Mouse (Mus musculus) large intestine, adult 2 months (tissue): ENCODE measurements around the gene Slc7a7. TPM values are rescaled to one million over a fixed set of nuclear protein-coding genes. Genes with fewer than 3 reads are reported as not detected.
"Not testable (repeated sequence)": the region's sequence is repeated elsewhere in the genome, so short reads cannot be mapped to it uniquely, and the experiment has no call there.

Source experiments
- DNase-seq: peaks from one replicate; pipeline ENCODE4 v3.0.0-alpha.2; 2012; ENCODE audit warnings: low read depth, low spot score
- WGBS: fragments of 180-500 bp; shearing (Covaris S2); methylation state at CpG from one replicate; pipeline ENCODE4 v1.1.7; 2018; 5-methylcytosine and 5-hydroxymethylcytosine counted together
- polyA plus RNA-seq: library from polyadenylated mRNA; depleted of rRNA; stranded (reverse); fragments of >200 nt; gene quantifications from 2 replicates; pipeline ENCODE4 v1.2.3, GENCODE M21; 2012

The Slc7a7 gene
- polyA plus RNA-seq, 1 experiment: 211 TPM

GRCm38 (mm10) chr14:54384396-54384795 lies 33.2 kb downstream of the Slc7a7 start:
- WGBS: 89% methylated on average over 8 of the region's 8 CpGs
- DNase-seq: no peak

GRCm38 (mm10) chr14:54383355-54383771 lies 34.2 kb downstream of the Slc7a7 start:
- DNase-seq: no peak
- 15% methylated on average over 4 of the region's 4 CpGs for WGBS

- WGBS: 61% methylated on average over 9 of the region's 9 CpGs
- DNase-seq: no peak
Measured at GRCm38 (mm10) chr14:54382641-54383040, 34.9 kb downstream of the Slc7a7 start.

GRCm38 (mm10) chr14:54381816-54382215 lies 35.8 kb downstream of the Slc7a7 start:
- 35% methylated on average over 10 of the region's 10 CpGs for WGBS
- no peak for DNase-seq

- DNase-seq: no peak
- 83% methylated on average over 4 of the region's 4 CpGs for WGBS
Measured at GRCm38 (mm10) chr14:54380616-54381015, 37.0 kb downstream of the Slc7a7 start.

GRCm38 (mm10) chr14:54379571-54379970 lies 38.0 kb downstream of the Slc7a7 start:
- WGBS: 19% methylated on average over 13 of the region's 13 CpGs
- no peak for DNase-seq

GRCm38 (mm10) chr14:54377166-54377565 lies 40.4 kb downstream of the Slc7a7 start:
- 79% methylated on average over 6 of the region's 6 CpGs for WGBS
- DNase-seq: no peak

GRCm38 (mm10) chr14:54375916-54376315 lies 41.7 kb downstream of the Slc7a7 start:
- no peak for DNase-seq
- WGBS: 51% methylated on average over 3 of the region's 3 CpGs

- peak; percentile 40 for DNase-seq
- WGBS: 43% methylated on average over 9 of the region's 9 CpGs
Measured at GRCm38 (mm10) chr14:54372923-54373322, 44.7 kb downstream of the Slc7a7 start.

GRCm38 (mm10) chr14:54371460-54371859 lies 46.1 kb downstream of the Slc7a7 start:
- WGBS: 97% methylated on average over 10 of the region's 10 CpGs
- DNase-seq: no peak

- 95% methylated on average over 6 of the region's 6 CpGs for WGBS
- DNase-seq: no peak
Measured at GRCm38 (mm10) chr14:54370595-54370994, 47.0 kb downstream of the Slc7a7 start.

GRCm38 (mm10) chr14:54369372-54369771 lies 48.2 kb downstream of the Slc7a7 start:
- no peak for DNase-seq

GRCm38 (mm10) chr14:54367429-54368060 lies 50.0 kb downstream of the Slc7a7 start:
- 80% methylated on average over 18 of the region's 18 CpGs for WGBS
- DNase-seq: no peak

More at GRCm38 (mm10) chr14:54369372-54369771, 48.2 kb downstream of the Slc7a7 start:
- 89% methylated on average over 3 of the region's 3 CpGs for WGBS

- no peak for DNase-seq
- 78% methylated on average over 10 of the region's 10 CpGs for WGBS
Measured at GRCm38 (mm10) chr14:54366581-54366980, 51.0 kb downstream of the Slc7a7 start.

- WGBS: 17% methylated on average over 5 of the region's 5 CpGs
- no peak for DNase-seq
Measured at GRCm38 (mm10) chr14:54365026-54365645, 52.4 kb downstream of the Slc7a7 start.

- 93% methylated on average over 8 of the region's 8 CpGs for WGBS
- no peak for DNase-seq
Measured at GRCm38 (mm10) chr14:54363156-54363555, 54.4 kb downstream of the Slc7a7 start.

- DNase-seq: peak; percentile 78
- WGBS: under 1% methylated on average over 48 of the region's 48 CpGs
Measured at GRCm38 (mm10) chr14:54360577-54361340, 56.8 kb downstream of the Slc7a7 start, which contains the start of gene Oxa1l. Gene Oxa1l (plus strand): TSS chr14:54360834.

GRCm38 (mm10) chr14:54354406-54354805 lies 63.2 kb downstream of the Slc7a7 start:
- WGBS: 52% methylated on average over 1 of the region's 1 CpGs
- no peak for DNase-seq

- DNase-seq: no peak
- 53% methylated on average over 8 of the region's 8 CpGs for WGBS
Measured at GRCm38 (mm10) chr14:54352314-54352713, 65.3 kb downstream of the Slc7a7 start.

GRCm38 (mm10) chr14:54350773-54351541 lies 66.6 kb downstream of the Slc7a7 start:
- DNase-seq: not testable (repeated sequence)
- WGBS: 87% methylated on average over 16 of the region's 16 CpGs
